Mouse (Mus musculus): ENCODE data around the gene Fam171a2.
"Not testable (repeated sequence)": the region's sequence is repeated elsewhere in the genome, so short reads cannot be mapped to it uniquely, and the experiment has no call there.

The Fam171a2 gene

GRCm38 (mm10) chr11:102411704-102412103 lies 35.8 kb downstream of the Fam171a2 start:
- in situ Hi-C loops (cut with MboI, MseI), result no loop called here

GRCm38 (mm10) chr11:102411061-102411460 lies 36.4 kb downstream of the Fam171a2 start:
- in situ Hi-C loops (cut with MboI, MseI), result no loop called here

- in situ Hi-C loops (cut with MboI, MseI), result not testable (repeated sequence)
Observed at GRCm38 (mm10) chr11:102410345-102410744, 37.1 kb downstream of the Fam171a2 start.

- in situ Hi-C loops (cut with MboI, MseI), result loop anchor here (5.0 kb wide), 1 partner anchor 98 kb away; no protein-coding TSS in a partner anchor
Observed at GRCm38 (mm10) chr11:102409795-102410330, 37.6 kb downstream of the Fam171a2 start.

- in situ Hi-C loops (cut with MboI, MseI), result loop anchor here (5.0 kb wide), 1 partner anchor 97 kb away; no protein-coding TSS in a partner anchor
Observed at GRCm38 (mm10) chr11:102408888-102409794, 38.3 kb downstream of the Fam171a2 start.

- in situ Hi-C loops (cut with MboI, MseI), result loop anchor here (5.0 kb wide), 1 partner anchor 96 kb away; no protein-coding TSS in a partner anchor
Observed at GRCm38 (mm10) chr11:102408344-102408876, 39.1 kb downstream of the Fam171a2 start.

GRCm38 (mm10) chr11:102407834-102408215 lies 39.7 kb downstream of the Fam171a2 start, which contains the start of gene Slc25a39:
TSS of gene Slc25a39 (minus strand) at chr11:102407946.
- in situ Hi-C loops (cut with MboI, MseI), result loop anchor here (5.0 kb wide), 1 partner anchor 96 kb away; no protein-coding TSS in a partner anchor

- in situ Hi-C loops (cut with MboI, MseI), result loop anchor here (5.0 kb wide), 1 partner anchor 95 kb away; no protein-coding TSS in a partner anchor
Observed at GRCm38 (mm10) chr11:102406900-102407833, 40.3 kb downstream of the Fam171a2 start.

- in situ Hi-C loops (cut with MboI, MseI), result loop anchor here (5.0 kb wide), 1 partner anchor 94 kb away; no protein-coding TSS in a partner anchor
Observed at GRCm38 (mm10) chr11:102406401-102406800, 41.1 kb downstream of the Fam171a2 start.

- in situ Hi-C loops (cut with MboI, MseI), result loop anchor here (5.0 kb wide), 1 partner anchor 93 kb away; no protein-coding TSS in a partner anchor
Observed at GRCm38 (mm10) chr11:102405544-102406285, 41.8 kb downstream of the Fam171a2 start.

- in situ Hi-C loops (cut with MboI, MseI), result loop anchor here (5.0 kb wide), 1 partner anchor 92 kb away; no protein-coding TSS in a partner anchor
Observed at GRCm38 (mm10) chr11:102404161-102405010, 43.1 kb downstream of the Fam171a2 start.

- in situ Hi-C loops (cut with MboI, MseI), result no loop called here
Observed at GRCm38 (mm10) chr11:102403657-102404056, 43.8 kb downstream of the Fam171a2 start.

GRCm38 (mm10) chr11:102401898-102402500 lies 45.5 kb downstream of the Fam171a2 start:
- in situ Hi-C loops (cut with MboI, MseI), result no loop called here

GRCm38 (mm10) chr11:102400513-102401084 lies 46.9 kb downstream of the Fam171a2 start:
- in situ Hi-C loops (cut with MboI, MseI), result no loop called here

- in situ Hi-C loops (cut with MboI, MseI), result no loop called here
Observed at GRCm38 (mm10) chr11:102399610-102400072, 47.8 kb downstream of the Fam171a2 start.

GRCm38 (mm10) chr11:102399107-102399506 lies 48.4 kb downstream of the Fam171a2 start:
- in situ Hi-C loops (cut with MboI, MseI), result no loop called here

GRCm38 (mm10) chr11:102398007-102398825 lies 49.3 kb downstream of the Fam171a2 start:
- in situ Hi-C loops (cut with MboI, MseI), result no loop called here
